In genomic region chr19:10210885-10211284, GRCm38 (mm10) we compare ENCODE assay signal across 21 mouse cellular contexts. TPM values are rescaled to one million over a fixed set of nuclear protein-coding genes. Genes with fewer than 3 reads are reported as not detected.
DNase-seq lines count a peak whose midpoint lies in the region; ATAC-seq and TF ChIP-seq lines count a peak whose summit lies in the region.
"Had no signal": no experiment of that assay in that cellular context is flagged by ENCODE, and none has a peak within 500 bp of the region (broad histone marks: within the 10 kb centered on the region; RNA-seq: fewer than 3 reads in every experiment).

No protein-coding gene starts in this region.

- H3K4me1 ChIP-seq in megakaryocyte, embryonic 14.5 days = peaks cover 16% of the 10 kb centered on the region
- no peaks in the 10 kb centered on the region for H3K4me1 ChIP-seq in neural tube, embryonic 15.5 days
- H3K4me1 ChIP-seq in lung, postnatal 0 days (ENCODE audit: insufficient read depth, low read depth, low read length) = no peaks in the 10 kb centered on the region
- H3K4me1 ChIP-seq: forebrain, embryonic 10.5 days; heart, embryonic 12.5 days; hindbrain, embryonic 15.5 days had no signal

- no peak overlapping the region for H3K9ac ChIP-seq in neural tube, embryonic 15.5 days (replicated peaks)
- no peak overlapping the region for H3K9ac ChIP-seq in lung, postnatal 0 days (replicated peaks; ENCODE audit: low read depth)
- H3K9ac ChIP-seq: heart, embryonic 12.5 days; hindbrain, embryonic 15.5 days had no signal

- 88% methylated on average over 4 of the region's 4 CpGs for WGBS in neural tube, embryonic 15.5 days
- 78% methylated on average over 4 of the region's 4 CpGs for WGBS in lung, postnatal 0 days

- no peak overlapping the region for H3K27ac ChIP-seq in neural tube, embryonic 15.5 days (replicated peaks)
- H3K27ac ChIP-seq in lung, postnatal 0 days (ENCODE audit: low read length) = no peak overlapping the region
- H3K27ac ChIP-seq: embryonic facial prominence, embryonic 10.5 days; forebrain, embryonic 10.5 days; gastrocnemius, adult 2 months; hindbrain, embryonic 15.5 days had no signal

- DNase-seq in adrenal gland, postnatal 14 days = peak; percentile 43
- no peak for DNase-seq in adrenal gland, postnatal 10 days
- peak; percentile 41 for DNase-seq in c-Kit-positive CD71-positive TER-119-positive erythroid progenitor cells, embryonic 14.5 days (ENCODE audit: low spot score)
- no peak for DNase-seq in lung, postnatal 0 days (ENCODE audit: low spot score)
- DNase-seq: adrenal gland, postnatal 25 days; cerebellum, adult 18-20 months; cerebellum, postnatal 10 days; gastrocnemius, adult 2 months; gastrocnemius, postnatal 25 days; heart, postnatal 36 days had no signal

- TF ChIP-seq CTCF in lung, postnatal 0 days (IDR thresholded peaks at IDR 0.05) = no peak

- H3K36me3 ChIP-seq in megakaryocyte, embryonic 14.5 days (replicated peaks; ENCODE audit: low read length) = peaks cover 77% of the 10 kb centered on the region
- peaks cover 44% of the 10 kb centered on the region for H3K36me3 ChIP-seq in neural tube, embryonic 15.5 days
- peaks cover 42% of the 10 kb centered on the region for H3K36me3 ChIP-seq in lung, postnatal 0 days (ENCODE audit: insufficient read depth, low read length)

- H3K27me3 ChIP-seq in megakaryocyte, embryonic 14.5 days (replicated peaks) = peaks cover 13% of the 10 kb centered on the region
- no peaks in the 10 kb centered on the region for H3K27me3 ChIP-seq in neural tube, embryonic 15.5 days (replicated peaks)
- H3K27me3 ChIP-seq in lung, postnatal 0 days (replicated peaks; ENCODE audit: insufficient read depth, low read length) = no peaks in the 10 kb centered on the region
- H3K27me3 ChIP-seq: CH12.LX; heart, embryonic 12.5 days; hindbrain, embryonic 15.5 days had no signal

- no peak for ATAC-seq in megakaryocyte, adult 5-6 weeks (ENCODE audit: poor library complexity, severe bottlenecking)
- no peak for ATAC-seq in neural tube, embryonic 15.5 days (ENCODE audit: low FRiP score)
- ATAC-seq in lung, postnatal 0 days = no peak
- ATAC-seq: forebrain, embryonic 14.5 days had no signal

- H3K9me3 ChIP-seq in megakaryocyte, embryonic 14.5 days = no peaks in the 10 kb centered on the region
- H3K9me3 ChIP-seq in neural tube, embryonic 15.5 days (replicated peaks) = no peaks in the 10 kb centered on the region
- no peaks in the 10 kb centered on the region for H3K9me3 ChIP-seq in lung, postnatal 0 days (ENCODE audit: low read length)
- H3K9me3 ChIP-seq: embryonic facial prominence, embryonic 10.5 days; forebrain, embryonic 10.5 days; heart, embryonic 12.5 days; hindbrain, embryonic 15.5 days had no signal

- TF ChIP-seq EP300 in lung, postnatal 0 days (IDR thresholded peaks at IDR 0.05) = no peak

- no peak overlapping the region for H3K4me2 ChIP-seq in neural tube, embryonic 15.5 days
- H3K4me2 ChIP-seq in lung, postnatal 0 days (replicated peaks; ENCODE audit: low read depth, low read length) = no peak overlapping the region
- H3K4me2 ChIP-seq: heart, embryonic 12.5 days; hindbrain, embryonic 15.5 days had no signal

- peak overlapping the region; percentile 40 for H3K4me3 ChIP-seq in megakaryocyte, embryonic 14.5 days (replicated peaks)
- H3K4me3 ChIP-seq in neural tube, embryonic 15.5 days (replicated peaks) = no peak overlapping the region
- H3K4me3 ChIP-seq in lung, postnatal 0 days (ENCODE audit: low read depth, low read length) = no peak overlapping the region
- H3K4me3 ChIP-seq: embryonic facial prominence, embryonic 10.5 days; erythroblast, embryonic 14.5 days; forebrain, embryonic 10.5 days; gastrocnemius, adult 2 months; heart, embryonic 12.5 days; hindbrain, embryonic 15.5 days had no signal

RNA-seq across cellular contexts. Expression of gene Fen1, which starts 6.9 kb away (rescaled TPM):
- total RNA-seq in adrenal gland, postnatal 14 days (2021) = 20.6 and 21.7 TPM in 2 replicates
- total RNA-seq in adrenal gland, postnatal 10 days (2021) = 10 to 100 TPM; 20.7 to 21.9 TPM
- polyA plus RNA-seq in megakaryocyte, embryonic 14.5 days (2012; ENCODE audit: insufficient read depth, low replicate concordance) = 2.6 and 18.8 TPM in 2 replicates
- total RNA-seq in megakaryocyte, adult 5-6 weeks (2015) = 30.7 and 33.9 TPM in 2 replicates
- total RNA-seq in megakaryocyte, adult 5-6 weeks (2017) = 60.5 and 62.9 TPM in 2 replicates
- polyA plus RNA-seq in neural tube, embryonic 15.5 days (2015; fragmentation: Nextera tagmentation; extraction: Ambion mirVana) = 22.8 and 42.1 TPM in 2 replicates
- polyA plus RNA-seq in lung, postnatal 0 days (2015; fragmentation: Nextera tagmentation; extraction: Ambion mirVana) = 18.0 and 18.7 TPM in 2 replicates

RNA-seq across cellular contexts. Expression of gene Tmem258, which starts 7.1 kb away (rescaled TPM):
- 161 and 170 TPM in 2 replicates for total RNA-seq in adrenal gland, postnatal 14 days (2021)
- 100 to 1,000 TPM; 166 to 181 TPM for total RNA-seq in adrenal gland, postnatal 10 days (2021)
- 17.7 TPM in 1 of 2 replicates, not detected in the other for polyA plus RNA-seq in megakaryocyte, embryonic 14.5 days (2012; ENCODE audit: insufficient read depth, low replicate concordance)
- total RNA-seq in megakaryocyte, adult 5-6 weeks (2015) = 182 and 197 TPM in 2 replicates
- total RNA-seq in megakaryocyte, adult 5-6 weeks (2017) = 163 and 204 TPM in 2 replicates
- polyA plus RNA-seq in neural tube, embryonic 15.5 days (2015; fragmentation: Nextera tagmentation; extraction: Ambion mirVana) = 353 and 355 TPM in 2 replicates
- 362 and 394 TPM in 2 replicates for polyA plus RNA-seq in lung, postnatal 0 days (2015; fragmentation: Nextera tagmentation; extraction: Ambion mirVana)

RNA-seq across cellular contexts. Expression of gene Fads1, which starts 28.2 kb away (rescaled TPM):
- total RNA-seq in adrenal gland, postnatal 14 days (2021) = 324 and 362 TPM in 2 replicates
- total RNA-seq in adrenal gland, postnatal 10 days (2021) = 100 to 1,000 TPM; 177 to 270 TPM
- polyA plus RNA-seq in megakaryocyte, embryonic 14.5 days (2012; ENCODE audit: insufficient read depth, low replicate concordance) = 76.5 and 120 TPM in 2 replicates
- total RNA-seq in megakaryocyte, adult 5-6 weeks (2015) = 12.3 and 12.6 TPM in 2 replicates
- total RNA-seq in megakaryocyte, adult 5-6 weeks (2017) = 5.3 and 9.6 TPM in 2 replicates
- polyA plus RNA-seq in neural tube, embryonic 15.5 days (2015; fragmentation: Nextera tagmentation; extraction: Ambion mirVana) = 146 and 157 TPM in 2 replicates
- polyA plus RNA-seq in lung, postnatal 0 days (2015; fragmentation: Nextera tagmentation; extraction: Ambion mirVana) = 44.5 and 48.8 TPM in 2 replicates

RNA-seq across cellular contexts. Expression of gene Myrf, which starts 29.7 kb away (rescaled TPM):
- total RNA-seq in adrenal gland, postnatal 14 days (2021) = 2.6 and 4.7 TPM in 2 replicates
- 1 to 10 TPM; 4.9 to 6.4 TPM for total RNA-seq in adrenal gland, postnatal 10 days (2021)
- 0.34 and 0.56 TPM in 2 replicates for polyA plus RNA-seq in megakaryocyte, embryonic 14.5 days (2012; ENCODE audit: insufficient read depth, low replicate concordance)
- 0.22 and 0.27 TPM in 2 replicates for total RNA-seq in megakaryocyte, adult 5-6 weeks (2015)
- 0.04 TPM in 1 of 2 replicates, not detected in the other for total RNA-seq in megakaryocyte, adult 5-6 weeks (2017)
- polyA plus RNA-seq in neural tube, embryonic 15.5 days (2015; fragmentation: Nextera tagmentation; extraction: Ambion mirVana) = 0.79 and 1.7 TPM in 2 replicates
- 5.0 and 5.9 TPM in 2 replicates for polyA plus RNA-seq in lung, postnatal 0 days (2015; fragmentation: Nextera tagmentation; extraction: Ambion mirVana)
- total RNA-seq: gastrocnemius, adult 2 months; gastrocnemius, postnatal 25 days; granulocyte monocyte progenitor cell, adult 5-6 weeks had no signal

Comparison
In these comparisons a context has a peak if more than half of its experiments do, and no peak if none do; other contexts are left out.
1. DNase-seq: peak in adrenal gland, postnatal 14 days (single experiment) and c-Kit-positive CD71-positive TER-119-positive erythroid progenitor cells, embryonic 14.5 days (single experiment); none in adrenal gland, postnatal 10 days (single experiment) and lung, postnatal 0 days (single experiment).
2. RNA of gene Fads1, which starts 28.2 kb away (total RNA-seq): 324 to 362 TPM in adrenal gland, postnatal 14 days and 177 to 270 TPM in adrenal gland, postnatal 10 days; 5.3 to 12.6 TPM in megakaryocyte, adult 5-6 weeks; every median in the first group is over 10 times any median in the second.